Mouse (Mus musculus) left cerebral cortex, adult 11 months (tissue): ENCODE measurements around the gene Scrn2.

ENCODE experiments used
- DNase-seq: peaks from one replicate; pipeline ENCODE4 v3.0.0; 2022; ENCODE audit warnings: low spot score

Scrn2 gene

DNA sequence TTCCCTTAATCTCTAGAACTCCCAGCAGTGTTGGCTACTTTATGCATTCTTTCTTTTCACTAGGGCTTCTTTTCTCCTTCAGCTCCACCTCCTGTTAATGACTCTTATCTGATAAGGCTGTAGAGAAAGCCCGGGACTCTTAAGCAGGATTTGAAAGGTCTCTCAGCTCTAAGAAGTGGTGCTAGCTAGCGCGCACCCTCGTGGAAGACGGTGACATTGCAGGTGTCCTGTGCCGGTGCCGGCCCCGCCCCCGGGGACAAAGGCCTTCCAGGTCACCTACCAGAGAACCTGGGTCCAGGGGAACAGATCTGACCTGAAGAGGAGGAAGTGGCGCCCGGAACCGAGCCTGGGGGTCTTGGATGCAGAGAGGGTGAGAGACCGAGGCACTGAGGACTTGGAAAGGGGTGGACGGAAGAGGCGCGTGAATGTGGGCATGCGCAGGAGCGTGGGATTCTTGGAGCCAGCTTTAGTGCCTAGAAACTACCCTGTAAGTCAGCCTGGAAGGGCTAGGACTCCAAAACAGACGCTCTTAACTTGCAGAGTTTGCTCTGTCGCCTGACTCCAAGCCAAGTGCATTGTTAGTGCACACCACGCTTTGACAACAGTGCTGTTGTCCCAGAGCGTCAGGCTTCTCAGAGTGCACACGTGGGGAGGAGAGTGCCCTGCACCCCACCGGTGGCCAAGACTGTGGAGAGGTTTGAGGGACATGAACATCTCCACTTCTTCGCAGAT lies at the start of gene Scrn2:
Gene Scrn2 (plus strand): TSS at position 253 of the 732 bp plus-strand sequence.
- DNase-seq: peak; percentile 51

DNA sequence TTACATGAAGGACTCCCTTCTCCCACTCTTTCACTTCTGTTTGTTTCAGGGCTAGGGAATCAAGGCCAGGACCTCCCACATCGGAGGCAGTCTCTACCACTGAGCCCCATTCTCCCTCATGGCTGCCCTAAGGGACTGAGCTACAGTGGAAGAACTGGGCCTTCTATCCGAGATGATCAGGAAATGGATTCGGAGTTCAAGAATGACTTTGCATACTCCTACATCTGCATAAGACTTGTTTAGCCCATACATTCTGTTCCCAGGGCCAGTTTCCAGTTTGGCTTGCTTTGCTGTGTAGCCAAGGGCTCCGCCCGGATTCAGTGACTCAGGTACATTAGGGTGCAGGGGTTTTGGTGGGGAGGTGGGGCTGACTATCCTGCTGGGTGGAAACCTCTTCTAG lies 49.7 kb upstream of the Scrn2 start:
- no peak for DNase-seq

DNA sequence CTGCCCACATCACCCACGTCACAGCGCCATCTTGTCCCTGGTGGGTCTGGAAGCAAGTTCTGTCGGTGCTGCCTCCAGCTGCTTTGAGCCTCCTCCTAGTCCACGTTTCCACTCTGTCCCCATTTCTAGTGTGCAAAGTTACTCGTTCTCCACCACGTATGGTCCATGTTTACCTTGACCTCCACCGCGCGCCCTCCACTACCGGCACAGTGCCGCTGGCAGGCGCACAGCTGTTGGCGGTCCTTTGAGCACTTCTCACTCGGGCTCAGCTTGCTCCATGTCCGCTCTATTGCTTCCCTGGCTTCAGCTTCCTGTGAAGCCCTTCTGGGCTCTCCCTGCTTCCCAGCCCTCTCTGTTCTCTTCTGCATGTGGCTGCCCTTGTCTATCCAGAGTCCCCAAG lies 48.3 kb upstream of the Scrn2 start:
- DNase-seq: no peak

GRCm38 (mm10) chr11:96982355-96982754 lies 47.4 kb upstream of the Scrn2 start:
- DNase-seq: peak; percentile 72

DNA sequence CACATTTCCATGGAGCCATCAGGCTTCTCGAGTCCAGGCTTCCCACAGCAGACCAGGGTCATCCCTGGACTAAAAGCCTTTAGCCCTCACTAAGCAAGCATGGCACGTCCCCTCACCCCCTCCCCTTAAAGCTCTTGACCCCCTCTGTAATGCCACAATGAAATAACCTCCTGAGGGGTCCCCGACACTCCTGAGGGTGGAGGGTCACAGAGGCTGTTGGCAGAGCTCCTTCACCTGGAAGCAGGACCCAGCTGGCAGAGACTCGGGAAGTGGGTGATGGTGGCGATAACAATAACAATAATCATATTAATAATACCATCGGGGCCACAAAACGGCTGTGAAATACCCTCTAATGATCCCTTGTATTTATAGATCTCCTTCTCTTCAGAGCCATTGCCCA lies 46.9 kb upstream of the Scrn2 start, which contains the start of gene Sp2:
Gene Sp2 (minus strand): TSS at position 101 of the 400 bp plus-strand sequence.
- no peak for DNase-seq

GRCm38 (mm10) chr11:96984903-96985302 lies 44.8 kb upstream of the Scrn2 start:
- no peak for DNase-seq

- no peak for DNase-seq
These were observed 43.3 kb upstream of the Scrn2 start for GRCm38 (mm10) chr11:96986463-96986862.

DNA sequence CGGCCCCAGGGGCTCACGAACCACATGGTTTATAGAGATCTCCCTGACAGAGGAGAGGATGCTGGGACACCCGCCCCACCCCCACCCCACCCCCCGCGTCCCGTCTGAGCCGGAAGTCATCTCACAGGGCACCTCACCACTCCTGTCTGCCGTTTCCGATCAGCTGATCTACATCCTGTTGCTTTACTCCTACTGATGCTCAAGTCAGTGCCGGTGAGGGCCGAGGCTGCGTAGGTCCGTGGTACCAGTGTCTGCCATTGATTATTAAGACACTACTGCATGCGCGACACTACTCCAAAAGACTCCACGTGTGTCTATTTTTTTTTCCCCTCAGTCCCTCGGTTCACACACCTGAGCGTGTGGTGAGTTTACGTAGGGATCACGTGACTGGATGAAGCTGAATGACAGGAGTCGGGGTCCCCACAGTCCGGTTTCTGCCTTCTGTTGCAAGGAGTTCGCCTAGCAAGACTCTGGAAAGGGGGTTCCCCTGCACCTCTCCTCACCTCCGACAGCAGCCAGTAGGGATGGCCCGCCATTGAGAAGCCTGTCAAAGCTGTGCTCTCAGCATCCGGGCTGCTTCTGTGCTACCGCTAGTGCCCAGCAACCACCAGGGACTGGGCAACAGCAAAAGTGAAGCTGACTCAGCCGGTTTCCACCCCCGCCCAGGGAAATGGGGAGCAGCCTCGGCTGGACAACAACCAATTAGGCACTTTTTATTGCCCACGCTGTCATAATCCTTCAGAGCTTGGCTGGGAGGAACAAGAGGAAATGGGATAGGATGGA lies 41.7 kb upstream of the Scrn2 start:
- DNase-seq: no peak

- no peak for DNase-seq
These were observed 38.2 kb upstream of the Scrn2 start for GRCm38 (mm10) chr11:96991501-96991900.

- DNase-seq: no peak
These were observed 36.9 kb upstream of the Scrn2 start for GRCm38 (mm10) chr11:96992722-96993311.

DNA sequence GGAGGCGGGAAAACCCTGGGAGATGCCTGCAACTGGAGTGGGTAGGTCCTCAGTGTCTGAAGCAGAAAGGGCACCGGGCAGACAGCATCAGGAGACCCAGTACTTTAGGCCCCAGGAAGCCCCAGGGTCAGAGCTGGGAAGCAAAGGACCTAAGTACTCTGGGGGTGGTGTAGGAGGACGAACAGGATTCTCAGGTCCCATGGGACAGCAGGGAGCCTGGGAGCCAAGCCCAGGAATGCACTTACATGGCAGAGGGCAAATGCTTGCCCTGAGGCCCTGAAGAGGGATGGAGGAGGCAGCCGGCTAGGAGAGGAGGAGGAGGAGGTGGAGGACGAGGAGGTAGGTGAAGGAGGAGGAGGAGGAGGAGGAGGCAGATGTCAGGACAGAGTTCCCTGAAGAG lies 34.7 kb upstream of the Scrn2 start:
- DNase-seq: no peak

DNA sequence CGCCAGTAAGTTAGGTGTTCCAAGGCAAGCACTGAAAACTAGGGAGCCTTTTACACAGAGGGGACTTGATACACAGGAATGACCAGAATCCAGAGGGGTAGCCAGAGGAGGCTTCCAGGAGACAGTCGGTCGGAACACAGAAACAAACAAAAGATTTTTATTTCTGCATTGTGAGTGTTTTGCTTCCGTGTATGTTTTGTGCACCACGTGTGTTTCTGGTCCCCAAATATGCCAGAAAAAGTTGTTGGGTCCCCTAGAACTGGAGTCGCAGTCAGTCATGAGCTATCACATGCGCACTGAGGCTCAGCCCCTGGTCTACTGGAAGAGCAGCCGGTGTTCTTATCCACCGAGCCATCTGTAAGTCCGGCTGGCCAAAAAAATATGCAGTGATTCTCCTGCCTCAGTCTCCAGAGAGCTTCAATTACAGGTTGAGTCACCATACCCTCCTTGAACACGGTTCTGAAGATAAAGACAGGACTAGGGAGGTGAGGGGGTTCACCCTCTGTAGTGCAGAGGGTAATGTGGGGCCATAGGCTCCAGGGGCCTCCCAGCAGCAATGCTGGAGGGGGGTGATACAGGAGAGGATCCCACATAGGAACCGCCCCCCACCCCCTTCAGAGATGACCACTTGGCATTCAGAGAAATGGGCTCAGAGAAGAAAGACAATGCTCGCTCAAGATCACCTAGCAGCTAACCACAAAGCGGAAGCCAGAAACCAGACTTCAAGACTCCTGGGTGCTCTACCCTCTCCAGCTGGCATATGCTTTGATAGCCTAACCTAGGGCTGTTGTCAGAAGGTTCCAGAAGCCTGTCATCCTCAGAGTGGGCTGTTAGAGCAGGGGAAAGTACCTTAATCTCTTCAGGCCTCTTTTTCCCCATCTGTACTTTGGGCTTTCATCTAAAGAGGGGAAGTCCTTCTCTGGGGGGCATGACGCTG lies 33.6 kb upstream of the Scrn2 start:
- DNase-seq: no peak

DNA sequence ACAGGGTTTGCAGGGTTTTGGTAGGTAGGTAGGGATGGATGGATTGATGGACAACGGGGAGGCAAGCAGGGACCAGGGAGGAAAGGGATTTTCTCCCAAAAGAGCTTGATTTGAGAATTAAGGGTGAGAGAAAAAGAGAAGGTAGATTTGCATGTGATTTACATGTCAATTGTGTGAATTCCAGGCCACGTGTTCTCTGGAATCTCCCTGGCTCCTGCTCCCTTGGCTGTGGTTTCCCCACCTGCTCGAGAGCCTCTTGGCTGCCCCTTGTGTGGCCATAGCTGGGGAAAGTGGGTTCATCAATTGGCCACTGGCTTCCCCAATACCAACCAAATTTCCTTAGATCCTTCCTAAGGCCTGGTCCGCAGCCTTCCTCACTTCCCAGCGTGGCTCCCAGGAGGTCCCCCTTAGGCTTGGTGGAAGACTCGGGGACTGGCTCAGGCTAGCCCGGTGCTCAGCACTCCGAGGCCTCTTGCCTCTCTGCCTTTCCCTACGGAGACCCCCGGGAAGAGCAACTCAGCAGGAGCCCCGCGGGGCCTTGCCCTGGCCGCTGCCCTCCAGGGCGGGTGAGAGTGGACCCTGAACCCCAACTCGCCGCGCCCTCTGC lies 32.9 kb upstream of the Scrn2 start:
- no peak for DNase-seq

DNA sequence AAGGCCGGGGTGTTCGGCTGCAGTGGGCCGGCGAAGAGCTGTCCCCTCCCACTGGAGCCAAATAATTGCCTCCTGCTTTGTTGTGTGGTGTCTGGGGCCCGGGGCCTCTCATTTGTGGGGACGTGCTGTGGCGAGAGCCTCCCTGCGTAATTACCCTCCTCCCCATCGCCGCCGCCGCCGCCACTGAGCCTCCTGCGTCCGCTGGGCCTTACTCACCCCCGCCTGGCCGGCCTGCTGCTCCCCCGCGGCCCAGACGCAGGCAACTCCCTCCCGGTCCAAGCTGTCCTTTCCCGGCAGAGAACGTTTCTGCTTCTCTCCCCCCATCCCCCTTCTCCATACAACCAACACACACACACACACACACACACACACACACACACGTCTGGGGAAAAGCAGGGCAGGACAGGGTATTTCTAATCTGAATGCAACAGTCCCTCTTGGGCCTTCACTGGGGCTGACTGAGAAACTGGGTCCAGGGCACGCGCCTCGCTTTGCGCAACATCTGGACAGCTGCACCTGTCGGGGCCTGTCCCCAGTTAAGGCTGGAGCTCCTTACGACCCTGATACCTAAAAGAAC lies 32.3 kb upstream of the Scrn2 start:
- DNase-seq: no peak

DNA sequence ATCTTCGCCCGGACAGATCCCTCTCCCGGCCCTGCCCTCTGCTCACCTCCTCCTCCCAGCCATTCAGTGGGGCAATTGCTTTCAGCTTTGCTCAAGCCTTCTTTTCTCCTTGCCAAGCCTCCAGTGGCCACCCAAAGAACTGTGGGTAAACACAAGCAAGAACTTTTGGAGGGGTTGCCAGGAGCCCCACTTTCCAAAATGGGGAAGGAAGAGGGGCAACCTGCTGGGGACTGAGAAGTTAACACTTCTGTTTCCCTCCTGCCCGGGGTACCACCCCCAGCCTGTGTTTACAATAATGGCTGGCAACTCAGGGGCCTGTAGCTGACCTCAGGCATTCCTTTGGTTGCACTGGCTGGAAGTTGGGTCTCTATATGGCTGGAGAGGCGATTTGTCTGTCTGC lies 26.6 kb upstream of the Scrn2 start:
- DNase-seq: no peak

DNA sequence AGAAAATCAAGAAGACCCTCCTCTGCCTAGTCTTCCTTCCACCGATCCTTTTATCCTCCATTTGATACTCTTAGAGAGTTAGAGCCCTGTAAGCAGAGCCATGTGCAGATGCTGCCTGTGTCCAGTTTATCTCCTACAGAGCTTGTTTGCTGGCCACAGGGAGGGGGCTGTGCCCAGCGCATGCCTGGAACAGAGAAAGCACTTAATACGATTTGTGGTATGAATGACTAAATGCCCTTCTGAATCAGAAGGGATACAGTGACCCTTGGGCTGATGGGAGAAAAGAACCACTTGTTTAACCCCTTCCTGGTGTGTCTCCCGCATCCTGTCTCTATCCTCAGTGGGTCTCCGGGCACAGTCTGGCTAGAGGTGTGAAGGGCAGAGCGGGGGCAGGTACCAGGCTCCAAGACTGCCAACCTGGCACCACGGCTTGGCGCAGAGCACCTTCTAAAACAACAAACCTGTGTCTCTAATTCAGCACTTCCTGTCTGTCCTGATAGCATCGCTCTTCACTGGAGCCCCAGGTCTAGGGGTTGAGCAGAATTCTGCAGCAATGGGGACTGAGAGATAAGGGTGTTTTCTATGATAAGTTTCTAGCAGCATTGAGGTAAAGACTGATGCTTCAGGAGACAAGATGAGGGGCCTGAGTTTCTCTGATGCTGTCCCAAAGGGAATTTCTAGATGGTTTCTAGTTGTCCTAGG lies 22.5 kb upstream of the Scrn2 start:
- no peak for DNase-seq

DNA sequence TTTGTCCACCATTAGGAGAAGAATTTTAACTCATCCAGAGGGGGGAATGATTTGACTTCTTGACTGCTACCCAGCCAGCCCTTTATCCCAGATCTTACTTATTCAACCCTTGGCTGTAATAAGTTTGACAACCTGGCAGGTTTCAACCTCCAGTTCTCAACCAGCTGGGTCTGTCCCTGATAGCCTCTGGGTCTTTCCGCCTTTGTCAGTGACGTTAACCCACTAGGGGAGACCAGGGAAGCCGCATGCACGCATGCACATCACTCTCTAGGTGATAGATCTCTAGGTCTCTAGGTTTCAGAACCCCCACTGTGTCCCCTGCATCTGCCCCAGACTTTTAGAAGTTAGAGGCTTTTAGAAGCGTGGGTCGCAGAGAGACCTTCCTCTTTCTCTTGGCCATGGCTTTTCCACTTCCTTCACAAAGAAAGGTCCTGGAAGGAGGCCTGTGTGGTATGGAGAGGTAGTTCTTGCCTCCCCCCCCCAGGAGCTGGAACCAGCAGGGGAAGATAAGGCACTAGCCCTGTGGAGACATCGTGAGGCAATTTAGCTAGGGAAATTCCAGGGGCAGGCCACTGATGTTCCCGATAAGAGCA lies 20.4 kb upstream of the Scrn2 start:
- DNase-seq: no peak

GRCm38 (mm10) chr11:97013121-97013670 lies 16.5 kb upstream of the Scrn2 start, which contains the start of gene Sp6:
TSS of gene Sp6 (plus strand) at chr11:97013394.
- DNase-seq: no peak

- no peak for DNase-seq
These were observed 11.8 kb upstream of the Scrn2 start for GRCm38 (mm10) chr11:97017696-97018582.
